Mouse (Mus musculus) bone marrow macrophage, adult 2 months (primary cell): ENCODE data around the gene Arid1b. TPM values are rescaled to one million over a fixed set of nuclear protein-coding genes. Genes with fewer than 3 reads are reported as not detected.
A peak's percentile ranks its signal among the peaks of the same experiment; 100 is the strongest.

Source experiments
- H3K27ac ChIP-seq: 2 replicates; pipeline ENCODE4 v1.5.1; 2012; ENCODE audit warnings: low read depth, low read length; ENCODE audit not compliant: insufficient read depth
- H3K4me1 ChIP-seq: 2 replicates; pipeline ENCODE4 v1.6.1; 2012; ENCODE audit warnings: low read length; ENCODE audit not compliant: control insufficient read depth, insufficient read depth
- H3K4me3 ChIP-seq: 2 replicates; pipeline ENCODE4 v1.5.1; 2012; ENCODE audit warnings: mild to moderate bottlenecking, low read length, moderate library complexity; ENCODE audit not compliant: insufficient read depth
- CTCF ChIP-seq: IDR thresholded peaks from 2 replicates; pipeline ENCODE4 v1.5.1; 2012; ENCODE audit warnings: low read depth, mild to moderate bottlenecking, low read length, moderate library complexity
- POLR2A ChIP-seq: IDR thresholded peaks from 2 replicates; pipeline ENCODE4 v1.6.1; 2012; ENCODE audit warnings: mild to moderate bottlenecking, low read depth, low read length, borderline replicate concordance
- polyA plus RNA-seq: library from polyadenylated mRNA; stranded (reverse); fragments of >200 nt; gene quantifications from 2 replicates; pipeline ENCODE4 v1.2.4, GENCODE M21; 2012; ENCODE audit not compliant: missing spikeins, insufficient read depth, insufficient read length

Gene Arid1b
- polyA plus RNA-seq, 1 experiment, result 25.8 TPM

DNA sequence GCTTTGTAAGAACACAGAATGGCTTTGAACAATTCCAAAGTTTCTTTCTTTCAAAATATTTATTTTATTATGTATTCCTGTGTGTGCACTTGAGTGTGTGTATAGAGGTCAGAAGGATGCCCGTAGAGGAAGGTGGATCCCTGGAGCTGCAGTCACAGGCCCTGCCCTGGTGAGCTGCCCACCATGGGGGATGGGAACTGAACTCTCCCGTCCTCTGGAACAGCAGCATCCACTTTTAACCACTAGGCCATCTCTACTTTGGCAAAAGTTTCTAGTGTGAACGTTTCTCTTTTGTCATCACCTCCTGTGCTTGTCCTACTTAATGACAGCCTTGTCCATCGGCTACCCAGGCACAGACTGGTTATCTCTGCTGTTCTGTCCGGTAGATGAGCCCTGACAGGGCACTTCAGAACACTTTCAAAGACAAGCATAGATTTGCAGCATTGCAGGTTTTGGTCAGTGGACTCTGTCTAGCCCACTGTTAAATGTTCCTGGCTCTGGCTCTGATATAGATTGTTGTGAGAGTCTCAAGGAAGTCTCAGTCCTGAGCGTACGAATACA lies 56.9 kb downstream of the Arid1b start:
- Histone ChIP-seq H3K4me3 (no peak overlapping the region), H3K4me1 (peaks cover 38% of the 10 kb centered on the region), H3K27ac (no peak overlapping the region)
- TF ChIP-seq CTCF, result no peak

DNA sequence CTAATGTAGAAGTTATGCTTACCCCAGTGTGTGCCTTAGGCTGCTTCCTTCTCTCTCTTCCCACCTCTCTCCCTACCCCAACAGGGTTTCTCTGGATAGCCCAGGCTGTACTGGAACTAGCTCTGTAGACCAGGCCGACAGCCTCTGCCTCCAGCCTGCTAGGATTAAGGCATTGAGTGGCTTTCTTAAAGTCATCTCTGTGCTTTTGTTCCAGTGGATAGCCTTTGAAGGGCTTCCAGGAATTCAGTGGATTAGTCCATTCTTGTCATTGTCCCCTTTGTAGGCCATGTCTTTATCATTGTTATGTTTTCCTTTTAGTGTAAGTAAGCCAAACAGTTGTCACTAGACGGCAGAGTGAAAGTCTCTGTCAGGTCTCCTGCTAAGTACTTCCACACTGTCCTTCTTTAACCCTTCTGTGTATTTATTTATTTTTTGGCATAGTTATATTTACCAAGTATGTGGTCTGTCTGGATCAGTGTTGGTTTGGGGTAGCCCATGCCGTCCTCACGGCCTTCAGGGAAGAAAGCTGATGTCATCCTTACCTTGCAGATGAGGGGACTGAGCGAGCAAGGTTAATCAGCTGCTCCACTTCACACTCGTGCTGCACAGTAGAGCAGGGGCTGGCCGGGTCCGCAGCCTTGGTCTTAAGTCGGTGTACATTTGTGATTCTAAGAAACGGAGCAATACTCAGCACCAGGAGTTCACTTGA lies 58.1 kb downstream of the Arid1b start:
- H3K4me1 ChIP-seq, result peaks cover 39% of the 10 kb centered on the region
- no peak overlapping the region for H3K27ac ChIP-seq
- TF ChIP-seq CTCF (no peak), POLR2A (no peak)
- no peak overlapping the region for H3K4me3 ChIP-seq

DNA sequence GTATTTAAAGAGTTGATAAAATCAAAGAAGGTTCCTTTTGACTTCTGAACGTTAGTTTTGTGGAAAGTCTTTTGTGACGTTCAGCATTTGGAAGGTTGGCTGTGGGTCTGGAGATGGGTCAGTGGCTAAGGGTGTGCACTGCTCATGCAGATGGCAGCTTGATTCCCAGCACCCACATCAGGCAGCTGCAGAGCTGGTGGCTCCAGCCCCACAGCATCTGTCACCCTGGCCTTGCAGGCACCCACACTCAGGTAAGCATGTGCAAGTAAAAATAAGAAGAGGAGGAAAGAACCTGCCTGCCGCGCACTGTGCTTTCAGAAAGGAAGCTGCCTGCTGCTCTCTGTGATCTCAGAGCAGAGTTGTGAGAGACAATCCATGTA lies 58.7 kb downstream of the Arid1b start:
- no peak overlapping the region for H3K27ac ChIP-seq
- TF ChIP-seq POLR2A, result no peak
- TF ChIP-seq CTCF, result no peak
- H3K4me1 ChIP-seq, result peaks cover 44% of the 10 kb centered on the region
- H3K4me3 ChIP-seq, result no peak overlapping the region

GRCm38 (mm10) chr17:5053201-5053600 lies 59.1 kb downstream of the Arid1b start:
- peaks cover 47% of the 10 kb centered on the region for H3K4me1 ChIP-seq
- H3K4me3 ChIP-seq, result no peak overlapping the region
- no peak overlapping the region for H3K27ac ChIP-seq
- no peak for TF ChIP-seq CTCF
- no peak for TF ChIP-seq POLR2A

GRCm38 (mm10) chr17:5055412-5055811 lies 61.3 kb downstream of the Arid1b start:
- H3K4me3 ChIP-seq, result no peak overlapping the region
- peaks cover 43% of the 10 kb centered on the region for H3K4me1 ChIP-seq
- H3K27ac ChIP-seq, result peak overlapping the region; percentile 9; the same call in 1 of the 2 replicates
- TF ChIP-seq CTCF (no peak), POLR2A (no peak)

DNA sequence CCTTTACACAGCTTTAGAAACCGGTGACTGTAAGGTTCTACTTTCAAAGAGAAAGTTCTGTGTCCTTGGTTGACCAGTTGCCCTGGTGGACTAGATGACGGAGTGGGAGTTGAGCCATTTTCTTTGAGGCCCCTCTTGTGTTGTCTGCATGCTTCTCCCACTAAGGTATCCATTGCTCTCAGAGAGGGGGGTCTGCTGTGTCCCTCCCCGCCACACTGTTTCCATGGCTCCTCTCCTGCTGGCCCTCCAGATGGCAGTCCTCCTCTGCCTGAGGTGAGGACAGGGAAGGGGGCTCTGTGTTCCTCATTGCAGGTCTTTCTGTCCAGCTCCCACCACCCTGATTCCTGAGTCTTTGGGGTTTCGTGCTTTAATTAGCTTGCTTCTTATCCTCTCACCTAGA lies 62.5 kb downstream of the Arid1b start:
- peaks cover 40% of the 10 kb centered on the region for H3K4me1 ChIP-seq
- no peak overlapping the region for H3K4me3 ChIP-seq
- no peak for TF ChIP-seq POLR2A
- TF ChIP-seq CTCF, result no peak
- H3K27ac ChIP-seq, result no peak overlapping the region

GRCm38 (mm10) chr17:5057286-5057685 lies 63.2 kb downstream of the Arid1b start:
- TF ChIP-seq CTCF, result no peak
- Histone ChIP-seq H3K27ac (no peak overlapping the region), H3K4me3 (no peak overlapping the region), H3K4me1 (peaks cover 36% of the 10 kb centered on the region)

- no peak for TF ChIP-seq POLR2A
- TF ChIP-seq CTCF, result no peak
- peaks cover 42% of the 10 kb centered on the region for H3K4me1 ChIP-seq
- H3K27ac ChIP-seq, result no peak overlapping the region
- H3K4me3 ChIP-seq, result no peak overlapping the region
These were observed 64.0 kb downstream of the Arid1b start for GRCm38 (mm10) chr17:5057944-5058720.

- H3K4me1 ChIP-seq, result peaks cover 44% of the 10 kb centered on the region
- no peak overlapping the region for H3K4me3 ChIP-seq
- no peak for TF ChIP-seq POLR2A
- no peak overlapping the region for H3K27ac ChIP-seq
These were observed 65.0 kb downstream of the Arid1b start for GRCm38 (mm10) chr17:5059092-5059601.

DNA sequence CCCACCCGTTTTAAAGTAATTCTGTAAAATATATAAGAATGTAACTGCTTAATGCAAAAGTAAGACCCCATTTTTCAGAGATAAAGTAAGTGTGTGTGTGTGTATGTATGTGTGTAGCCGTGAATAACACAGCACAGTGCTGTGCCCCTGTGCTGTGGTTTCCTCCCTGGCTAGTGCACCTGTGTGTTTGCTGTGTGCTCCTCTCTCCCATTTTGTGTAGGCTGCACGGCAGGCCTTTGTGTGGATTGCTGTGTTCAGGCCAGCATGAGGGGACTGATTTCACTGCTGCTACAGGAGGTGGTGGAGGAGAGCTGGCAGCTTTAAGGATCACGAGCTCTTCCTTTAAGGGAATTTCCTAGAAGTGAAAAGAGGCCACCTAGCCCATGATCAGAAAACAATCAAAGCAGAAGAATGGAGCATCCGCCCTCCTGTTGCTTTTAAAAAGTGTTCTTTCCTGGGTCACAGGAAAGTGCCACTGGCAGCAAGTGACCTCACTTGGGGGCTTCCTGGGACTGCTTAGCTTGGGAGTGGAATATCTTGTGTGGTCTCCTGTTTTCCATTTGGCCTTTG lies 66.5 kb downstream of the Arid1b start:
- Histone ChIP-seq H3K27ac (no peak overlapping the region), H3K4me1 (peaks cover 35% of the 10 kb centered on the region), H3K4me3 (no peak overlapping the region)
- TF ChIP-seq CTCF (no peak), POLR2A (no peak)
